Mouse (Mus musculus): ENCODE results near the gene Olfr1032. TPM values are rescaled to one million over a fixed set of nuclear protein-coding genes. Genes with fewer than 3 reads are reported as not detected.
A peak's percentile ranks its signal among the peaks of the same experiment; 100 is the strongest.
"Not testable (repeated sequence)": the region's sequence is repeated elsewhere in the genome, so short reads cannot be mapped to it uniquely, and the experiment has no call there.

Olfr1032 gene
- not detected in 2 replicates for polyA plus RNA-seq (2014; fragmentation: Nextera tagmentation; extraction: Ambion mirVana)

- Histone ChIP-seq H3K4me1 (ENCODE audit: control insufficient read depth, insufficient read depth, low read length) (no peaks in the 10 kb centered on the region), H3K9ac (replicated peaks; ENCODE audit: low read length) (no peak within 1 kb of the TSS), H3K4me3 (replicated peaks; ENCODE audit: low read depth, low read length) (no peak within 1 kb of the TSS), H3K36me3 (ENCODE audit: control insufficient read depth, insufficient read depth, low read length) (no peaks in the 10 kb centered on the region), H3K27ac (replicated peaks; ENCODE audit: low read depth, low read length) (no peak within 1 kb of the TSS), H3K4me2 (ENCODE audit: low read length) (no peak within 1 kb of the TSS), H3K27me3 (ENCODE audit: control insufficient read depth, insufficient read depth, low read length) (no peaks in the 10 kb centered on the region), H3K9me3 (ENCODE audit: control insufficient read depth, low read length) (no peaks in the 10 kb centered on the region)
- ATAC-seq (ENCODE audit: low FRiP score, low TSS enrichment) (no peak), DNase-seq (no peak)
- WGBS, result 89% methylated on average over 7 of the region's 7 CpGs
Observed at GRCm38 (mm10) chr2:86005240-86005639, at the start of gene Olfr1032. TSS of gene Olfr1032 (plus strand) at chr2:86005540.

DNA sequence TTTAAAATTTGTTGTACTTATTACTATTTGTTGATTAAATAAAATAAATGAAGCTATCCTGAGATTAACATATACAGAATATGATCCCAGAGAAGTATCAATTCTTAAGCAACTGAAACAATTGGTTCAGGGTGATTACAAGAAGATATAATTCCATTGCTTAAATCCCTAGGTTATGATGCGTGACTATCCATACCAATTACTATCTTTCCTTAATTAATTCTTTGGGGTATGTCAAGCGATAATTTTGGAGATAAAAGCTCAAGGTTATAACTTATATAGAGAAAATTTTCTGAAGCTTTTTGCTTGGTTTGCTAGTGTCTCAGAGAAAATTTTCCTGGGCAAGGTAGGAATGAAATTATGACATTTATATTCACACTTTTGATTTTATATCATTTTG, 31.7 kb upstream of the Olfr1032 start, which contains the start of gene Olfr1029:
Olfr1029 (plus strand) TSS at position 301 of the 400 bp plus-strand sequence.
- WGBS, result 88% methylated on average over 2 of the region's 2 CpGs

DNA sequence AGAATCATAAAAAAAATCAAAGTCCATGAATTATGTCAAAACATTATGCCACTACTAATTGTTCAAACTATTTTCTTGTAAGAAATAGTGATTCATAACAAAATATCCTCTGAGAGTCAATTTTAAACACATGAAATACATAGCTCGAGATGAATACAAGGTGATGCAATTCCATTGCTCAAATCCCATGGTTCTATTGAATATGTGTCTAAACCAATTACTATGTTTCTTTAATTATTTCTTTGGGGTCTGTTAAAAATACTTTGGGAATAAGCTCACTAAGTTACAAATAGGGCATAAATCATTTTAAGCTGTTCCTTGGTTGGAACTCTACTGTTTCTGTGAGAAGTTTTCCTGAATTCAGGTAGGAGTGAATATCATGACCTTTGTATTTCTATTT, 26.4 kb upstream of the Olfr1032 start, which contains the start of gene Olfr1030:
Olfr1030 (plus strand) TSS at position 301 of the 400 bp plus-strand sequence.
- no peak within 1 kb of the TSS for H3K9ac ChIP-seq (replicated peaks; ENCODE audit: low read length)
- no peaks in the 10 kb centered on the region for H3K27me3 ChIP-seq (ENCODE audit: control insufficient read depth, insufficient read depth, low read length)
- no peaks in the 10 kb centered on the region for H3K4me1 ChIP-seq (ENCODE audit: control insufficient read depth, insufficient read depth, low read length)
- 82% methylated on average over 1 of the region's 1 CpGs for WGBS
- no peak within 1 kb of the TSS for H3K27ac ChIP-seq (replicated peaks; ENCODE audit: low read depth, low read length)
- H3K36me3 ChIP-seq (ENCODE audit: control insufficient read depth, insufficient read depth, low read length), result no peaks in the 10 kb centered on the region
- no peak within 1 kb of the TSS for H3K4me3 ChIP-seq (replicated peaks; ENCODE audit: low read depth, low read length)
- ATAC-seq (ENCODE audit: low FRiP score, low TSS enrichment) (no peak), DNase-seq (no peak)
- H3K4me2 ChIP-seq (ENCODE audit: low read length), result no peak within 1 kb of the TSS
- no peaks in the 10 kb centered on the region for H3K9me3 ChIP-seq (ENCODE audit: control insufficient read depth, low read length)

More for the DNA sequence above, 31.7 kb upstream of the Olfr1032 start, which contains the start of gene Olfr1029:
- no peak for DNase-seq
- H3K4me1 ChIP-seq (ENCODE audit: control insufficient read depth, insufficient read depth, low read length), result no peaks in the 10 kb centered on the region
- no peak within 1 kb of the TSS for H3K27ac ChIP-seq (replicated peaks; ENCODE audit: low read depth, low read length)
- no peak within 1 kb of the TSS for H3K9ac ChIP-seq (replicated peaks; ENCODE audit: low read length)
- no peaks in the 10 kb centered on the region for H3K36me3 ChIP-seq (ENCODE audit: control insufficient read depth, insufficient read depth, low read length)
- H3K4me3 ChIP-seq (replicated peaks; ENCODE audit: low read depth, low read length), result no peak within 1 kb of the TSS
- no peaks in the 10 kb centered on the region for H3K27me3 ChIP-seq (ENCODE audit: control insufficient read depth, insufficient read depth, low read length)
- no peak for ATAC-seq (ENCODE audit: low FRiP score, low TSS enrichment)
- no peak within 1 kb of the TSS for H3K4me2 ChIP-seq (ENCODE audit: low read length)
- H3K9me3 ChIP-seq (ENCODE audit: control insufficient read depth, low read length), result no peaks in the 10 kb centered on the region

- Histone ChIP-seq H3K9ac (replicated peaks; ENCODE audit: low read length) (no peak within 1 kb of the TSS), H3K4me1 (ENCODE audit: control insufficient read depth, insufficient read depth, low read length) (no peaks in the 10 kb centered on the region), H3K4me3 (replicated peaks; ENCODE audit: low read depth, low read length) (no peak within 1 kb of the TSS), H3K4me2 (ENCODE audit: low read length) (no peak within 1 kb of the TSS), H3K27me3 (ENCODE audit: control insufficient read depth, insufficient read depth, low read length) (no peaks in the 10 kb centered on the region), H3K36me3 (ENCODE audit: control insufficient read depth, insufficient read depth, low read length) (no peaks in the 10 kb centered on the region), H3K9me3 (ENCODE audit: control insufficient read depth, low read length) (no peaks in the 10 kb centered on the region), H3K27ac (replicated peaks; ENCODE audit: low read depth, low read length) (no peak within 1 kb of the TSS)
- no peak for DNase-seq
- no peak for ATAC-seq (ENCODE audit: low FRiP score, low TSS enrichment)
- WGBS, result 64% methylated on average over 3 of the region's 3 CpGs
Observed at GRCm38 (mm10) chr2:85990004-85990403, 15.3 kb upstream of the Olfr1032 start, which contains the start of gene Olfr1031. TSS of gene Olfr1031 (plus strand) at chr2:85990304.

GRCm38 (mm10) chr2:86020406-86020805, 15.1 kb downstream of the Olfr1032 start, which contains the start of gene Olfr1033:
TSS of gene Olfr1033 (plus strand) at chr2:86020633.
- H3K27me3 ChIP-seq (ENCODE audit: control insufficient read depth, insufficient read depth, low read length); H3K36me3 ChIP-seq (ENCODE audit: control insufficient read depth, insufficient read depth, low read length); H3K9ac ChIP-seq (replicated peaks; ENCODE audit: low read length); ATAC-seq (ENCODE audit: low FRiP score, low TSS enrichment); H3K27ac ChIP-seq (replicated peaks; ENCODE audit: low read depth, low read length); H3K9me3 ChIP-seq (ENCODE audit: control insufficient read depth, low read length); H3K4me1 ChIP-seq (ENCODE audit: control insufficient read depth, insufficient read depth, low read length): not testable (repeated sequence)
- WGBS, result 2% methylated on average over 10 of the region's 11 CpGs
- DNase-seq, result peak; percentile 49
- peak within 1 kb of the TSS; percentile 50 for H3K4me2 ChIP-seq (ENCODE audit: low read length)
- H3K4me3 ChIP-seq (replicated peaks; ENCODE audit: low read depth, low read length), result peak within 1 kb of the TSS; percentile 23; the same call in 1 of the 2 replicates

- H3K4me3 ChIP-seq (replicated peaks; ENCODE audit: low read depth, low read length); H3K36me3 ChIP-seq (ENCODE audit: control insufficient read depth, insufficient read depth, low read length); H3K4me1 ChIP-seq (ENCODE audit: control insufficient read depth, insufficient read depth, low read length); H3K27ac ChIP-seq (replicated peaks; ENCODE audit: low read depth, low read length); H3K27me3 ChIP-seq (ENCODE audit: control insufficient read depth, insufficient read depth, low read length); H3K4me2 ChIP-seq (ENCODE audit: low read length); H3K9ac ChIP-seq (replicated peaks; ENCODE audit: low read length); H3K9me3 ChIP-seq (ENCODE audit: control insufficient read depth, low read length); DNase-seq; ATAC-seq (ENCODE audit: low FRiP score, low TSS enrichment): not testable (repeated sequence)
- 78% methylated on average over 3 of the region's 9 CpGs for WGBS
Observed at GRCm38 (mm10) chr2:86021518-86021917, 16.2 kb downstream of the Olfr1032 start.

DNA sequence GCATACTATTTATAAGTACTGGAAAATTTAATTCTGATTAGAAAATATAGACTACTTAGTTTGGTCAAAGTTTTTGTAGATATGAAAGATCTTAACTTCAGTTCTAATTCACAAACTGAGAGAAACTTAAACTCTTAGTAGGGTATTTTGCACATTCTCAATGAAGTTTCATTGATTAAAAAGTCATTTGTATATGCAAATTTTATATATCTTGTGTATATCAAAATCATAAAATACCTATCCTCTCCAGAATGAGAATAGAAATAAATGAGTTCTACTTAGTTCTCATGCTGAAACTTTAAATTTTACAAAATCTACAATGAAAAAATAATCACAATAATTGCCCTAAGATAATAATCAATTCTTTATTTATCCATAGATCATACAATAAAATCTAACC, 40.2 kb downstream of the Olfr1032 start, which contains the start of gene Olfr1034:
Olfr1034 (plus strand) TSS at position 301 of the 400 bp plus-strand sequence.
- ATAC-seq (ENCODE audit: low FRiP score, low TSS enrichment), result no peak
- Histone ChIP-seq H3K36me3 (ENCODE audit: control insufficient read depth, insufficient read depth, low read length) (no peaks in the 10 kb centered on the region), H3K27ac (replicated peaks; ENCODE audit: low read depth, low read length) (no peak within 1 kb of the TSS), H3K9me3 (ENCODE audit: control insufficient read depth, low read length) (no peaks in the 10 kb centered on the region), H3K27me3 (ENCODE audit: control insufficient read depth, insufficient read depth, low read length) (no peaks in the 10 kb centered on the region), H3K9ac (replicated peaks; ENCODE audit: low read length) (no peak within 1 kb of the TSS), H3K4me1 (ENCODE audit: control insufficient read depth, insufficient read depth, low read length) (no peaks in the 10 kb centered on the region), H3K4me3 (replicated peaks; ENCODE audit: low read depth, low read length) (no peak within 1 kb of the TSS), H3K4me2 (ENCODE audit: low read length) (no peak within 1 kb of the TSS)
- DNase-seq, result no peak

- H3K9me3 ChIP-seq (ENCODE audit: control insufficient read depth, low read length); H3K27me3 ChIP-seq (ENCODE audit: control insufficient read depth, insufficient read depth, low read length); H3K36me3 ChIP-seq (ENCODE audit: control insufficient read depth, insufficient read depth, low read length); H3K27ac ChIP-seq (replicated peaks; ENCODE audit: low read depth, low read length); H3K4me2 ChIP-seq (ENCODE audit: low read length); DNase-seq; ATAC-seq (ENCODE audit: low FRiP score, low TSS enrichment); H3K4me1 ChIP-seq (ENCODE audit: control insufficient read depth, insufficient read depth, low read length); H3K4me3 ChIP-seq (replicated peaks; ENCODE audit: low read depth, low read length); H3K9ac ChIP-seq (replicated peaks; ENCODE audit: low read length): not testable (repeated sequence)
Observed at GRCm38 (mm10) chr2:86050777-86051176, 45.4 kb downstream of the Olfr1032 start.
